Comparison of ENCODE assay signal across 14 mouse cellular contexts in the genomic region with DNA sequence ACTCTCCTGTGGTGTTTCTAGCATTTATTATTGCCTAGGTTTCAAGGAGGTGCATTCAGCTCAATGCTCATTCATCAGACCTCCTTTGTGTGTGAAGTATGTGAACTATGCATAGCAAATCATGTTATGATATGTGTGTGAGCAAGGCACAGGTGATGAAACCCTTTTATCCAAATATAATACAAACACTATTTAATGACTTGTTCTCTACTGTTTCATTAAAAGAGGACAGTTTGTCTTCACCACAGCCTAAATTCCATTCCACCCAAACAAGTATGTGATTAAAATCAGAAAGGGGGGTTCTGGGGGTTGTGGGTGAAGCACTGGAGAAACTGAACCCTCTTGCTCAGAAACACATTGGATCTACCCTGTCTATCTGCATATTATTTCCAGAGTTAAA.
DNase-seq lines count a peak whose midpoint lies in the region; TF ChIP-seq lines count a peak whose summit lies in the region.
"Had no signal": no experiment of that assay in that cellular context is flagged by ENCODE, and none has a peak within 500 bp of the region (broad histone marks: within the 10 kb centered on the region; RNA-seq: fewer than 3 reads in every experiment).

No protein-coding gene starts in this region.

- no peak for TF ChIP-seq CTCF in layer of hippocampus, adult 2 months (conservative IDR thresholded peaks at IDR 0.05)

- H3K27ac ChIP-seq in layer of hippocampus, adult 2 months, result no peak overlapping the region

- peak; percentile 93 for DNase-seq in Muller cell, postnatal 12 days (ENCODE audit: inconsistent ontology term)
- DNase-seq in layer of hippocampus, adult 2 months (ENCODE audit: low spot score in 2 of 2), result no peak
- DNase-seq: adrenal gland, adult 2 months; adrenal gland, adult 8-10 months; adrenal gland, postnatal 10 days; adrenal gland, postnatal 14 days; adrenal gland, postnatal 25 days; adrenal gland, postnatal 36 days; B cell, adult 2 months; cerebellum, adult 11 months; cerebellum, adult 11-12 months; cerebellum, adult 18-20 months; cerebellum, adult 2 months; cerebellum, adult 8-10 months had no signal

- H3K4me3 ChIP-seq in layer of hippocampus, adult 2 months, result no peak overlapping the region
